Mouse (Mus musculus): ENCODE results near the gene Fxyd3. TPM values are rescaled to one million over a fixed set of nuclear protein-coding genes. Genes with fewer than 3 reads are reported as not detected.

The Fxyd3 gene
- polyA plus RNA-seq, 1 experiment from 2014 or later: 2.0 TPM

GRCm38 (mm10) chr7:31112036-31112435 is 35.5 kb upstream of the Fxyd3 start:
- no peaks in the 10 kb centered on the region for H3K27me3 ChIP-seq (ENCODE audit: insufficient read depth, poor library complexity, severe bottlenecking)
- no peak overlapping the region for H3K4me3 ChIP-seq
- no peak for DNase-seq (ENCODE audit: low spot score)
- H3K9me3 ChIP-seq: no peaks in the 10 kb centered on the region
- WGBS: 40% methylated on average over 4 of the region's 4 CpGs
- H3K36me3 ChIP-seq: no peaks in the 10 kb centered on the region
- peaks cover 60% of the 10 kb centered on the region for H3K4me1 ChIP-seq
- H3K27ac ChIP-seq: peak overlapping the region; percentile 23; the same call in 1 of the 2 replicates

- no peak for DNase-seq (ENCODE audit: low spot score)
- Histone ChIP-seq H3K27ac (no peak overlapping the region), H3K36me3 (no peaks in the 10 kb centered on the region), H3K9me3 (no peaks in the 10 kb centered on the region), H3K4me3 (no peak overlapping the region), H3K4me1 (peaks cover 48% of the 10 kb centered on the region), H3K27me3 (ENCODE audit: insufficient read depth, poor library complexity, severe bottlenecking) (no peaks in the 10 kb centered on the region)
- WGBS: 70% methylated on average over 15 of the region's 15 CpGs
Observed at GRCm38 (mm10) chr7:31110861-31111385, 34.4 kb upstream of the Fxyd3 start.

- no peaks in the 10 kb centered on the region for H3K27me3 ChIP-seq (ENCODE audit: insufficient read depth, poor library complexity, severe bottlenecking)
- no peak overlapping the region for H3K4me3 ChIP-seq
- H3K27ac ChIP-seq: no peak overlapping the region
- DNase-seq (ENCODE audit: low spot score): no peak
- H3K4me1 ChIP-seq: peaks cover 43% of the 10 kb centered on the region
- no peaks in the 10 kb centered on the region for H3K9me3 ChIP-seq
- no peaks in the 10 kb centered on the region for H3K36me3 ChIP-seq
- WGBS: 80% methylated on average over 5 of the region's 5 CpGs
Observed at GRCm38 (mm10) chr7:31109796-31110195, 33.3 kb upstream of the Fxyd3 start.

GRCm38 (mm10) chr7:31109091-31109490 is 32.6 kb upstream of the Fxyd3 start:
- H3K27me3 ChIP-seq (ENCODE audit: insufficient read depth, poor library complexity, severe bottlenecking): peaks cover 6% of the 10 kb centered on the region; the same call in 1 of the 2 replicates
- peaks cover 39% of the 10 kb centered on the region for H3K4me1 ChIP-seq
- H3K27ac ChIP-seq: no peak overlapping the region
- no peaks in the 10 kb centered on the region for H3K36me3 ChIP-seq
- no peak overlapping the region for H3K4me3 ChIP-seq
- H3K9me3 ChIP-seq: no peaks in the 10 kb centered on the region
- 38% methylated on average over 7 of the region's 7 CpGs for WGBS
- no peak for DNase-seq (ENCODE audit: low spot score)

GRCm38 (mm10) chr7:31107781-31108180 is 31.3 kb upstream of the Fxyd3 start:
- Histone ChIP-seq H3K27ac (no peak overlapping the region), H3K4me3 (no peak overlapping the region), H3K27me3 (ENCODE audit: insufficient read depth, poor library complexity, severe bottlenecking) (peaks cover 19% of the 10 kb centered on the region), H3K9me3 (no peaks in the 10 kb centered on the region), H3K36me3 (no peaks in the 10 kb centered on the region), H3K4me1 (peaks cover 32% of the 10 kb centered on the region)
- WGBS: 87% methylated on average over 11 of the region's 11 CpGs
- no peak for DNase-seq (ENCODE audit: low spot score)

- H3K9me3 ChIP-seq: no peaks in the 10 kb centered on the region
- no peak overlapping the region for H3K4me3 ChIP-seq
- H3K27ac ChIP-seq: no peak overlapping the region
- WGBS: 54% methylated on average over 3 of the region's 3 CpGs
- peaks cover 27% of the 10 kb centered on the region for H3K27me3 ChIP-seq (ENCODE audit: insufficient read depth, poor library complexity, severe bottlenecking)
- H3K4me1 ChIP-seq: peaks cover 22% of the 10 kb centered on the region
- no peak for DNase-seq (ENCODE audit: low spot score)
- H3K36me3 ChIP-seq: no peaks in the 10 kb centered on the region
Observed at GRCm38 (mm10) chr7:31106166-31106565, 29.7 kb upstream of the Fxyd3 start.

- 38% methylated on average over 15 of the region's 15 CpGs for WGBS
Observed at GRCm38 (mm10) chr7:31105061-31105768, 28.7 kb upstream of the Fxyd3 start.

GRCm38 (mm10) chr7:31100786-31101185 is 24.3 kb upstream of the Fxyd3 start:
- no peak overlapping the region for H3K27ac ChIP-seq
- H3K27me3 ChIP-seq (ENCODE audit: insufficient read depth, poor library complexity, severe bottlenecking): peaks cover 27% of the 10 kb centered on the region
- 75% methylated on average over 14 of the region's 14 CpGs for WGBS
- H3K9me3 ChIP-seq: no peaks in the 10 kb centered on the region
- no peaks in the 10 kb centered on the region for H3K36me3 ChIP-seq
- H3K4me1 ChIP-seq: peaks cover 11% of the 10 kb centered on the region; the same call in 1 of the 2 replicates
- no peak overlapping the region for H3K4me3 ChIP-seq
- no peak for DNase-seq (ENCODE audit: low spot score)

More at GRCm38 (mm10) chr7:31105061-31105768, 28.7 kb upstream of the Fxyd3 start:
- peaks cover 18% of the 10 kb centered on the region for H3K4me1 ChIP-seq
- peaks cover 27% of the 10 kb centered on the region for H3K27me3 ChIP-seq (ENCODE audit: insufficient read depth, poor library complexity, severe bottlenecking)
- no peaks in the 10 kb centered on the region for H3K36me3 ChIP-seq
- no peak overlapping the region for H3K4me3 ChIP-seq
- no peaks in the 10 kb centered on the region for H3K9me3 ChIP-seq
- DNase-seq (ENCODE audit: low spot score): no peak
- H3K27ac ChIP-seq: peak overlapping the region; percentile 49

- Histone ChIP-seq H3K27ac (no peak overlapping the region), H3K9me3 (no peaks in the 10 kb centered on the region), H3K4me1 (peaks cover 4% of the 10 kb centered on the region; the same call in 1 of the 2 replicates), H3K36me3 (no peaks in the 10 kb centered on the region), H3K27me3 (ENCODE audit: insufficient read depth, poor library complexity, severe bottlenecking) (peaks cover 26% of the 10 kb centered on the region), H3K4me3 (no peak overlapping the region)
- no peak for DNase-seq (ENCODE audit: low spot score)
- WGBS: 88% methylated on average over 6 of the region's 6 CpGs
Observed at GRCm38 (mm10) chr7:31099612-31099982, 23.1 kb upstream of the Fxyd3 start.

- Histone ChIP-seq H3K27me3 (ENCODE audit: insufficient read depth, poor library complexity, severe bottlenecking) (peaks cover 21% of the 10 kb centered on the region), H3K36me3 (no peaks in the 10 kb centered on the region), H3K4me1 (peaks cover 3% of the 10 kb centered on the region; the same call in 1 of the 2 replicates), H3K4me3 (no peak overlapping the region), H3K27ac (no peak overlapping the region), H3K9me3 (no peaks in the 10 kb centered on the region)
- 76% methylated on average over 22 of the region's 22 CpGs for WGBS
- DNase-seq (ENCODE audit: low spot score): no peak
Observed at GRCm38 (mm10) chr7:31098697-31099611, 22.4 kb upstream of the Fxyd3 start.

GRCm38 (mm10) chr7:31097583-31098248 is 21.2 kb upstream of the Fxyd3 start:
- Histone ChIP-seq H3K4me3 (peak overlapping the region; percentile 48), H3K36me3 (no peaks in the 10 kb centered on the region), H3K27me3 (ENCODE audit: insufficient read depth, poor library complexity, severe bottlenecking) (peaks cover 14% of the 10 kb centered on the region), H3K4me1 (no peaks in the 10 kb centered on the region), H3K27ac (peak overlapping the region; percentile 67), H3K9me3 (no peaks in the 10 kb centered on the region)
- peak; percentile 93 for DNase-seq (ENCODE audit: low spot score)
- WGBS: 32% methylated on average over 17 of the region's 20 CpGs

- Histone ChIP-seq H3K4me3 (no peak overlapping the region), H3K9me3 (no peaks in the 10 kb centered on the region), H3K27me3 (ENCODE audit: insufficient read depth, poor library complexity, severe bottlenecking) (peaks cover 7% of the 10 kb centered on the region), H3K36me3 (no peaks in the 10 kb centered on the region), H3K27ac (no peak overlapping the region), H3K4me1 (no peaks in the 10 kb centered on the region)
- WGBS: 66% methylated on average over 9 of the region's 9 CpGs
- DNase-seq (ENCODE audit: low spot score): no peak
Observed at GRCm38 (mm10) chr7:31096892-31097564, 20.5 kb upstream of the Fxyd3 start.

Data from heart, embryonic 10.5 days (tissue).